Mouse (Mus musculus): ENCODE data around the gene Ntng2.

The Ntng2 gene

GRCm38 (mm10) chr2:29237623-29238022 is 15.2 kb downstream of the Ntng2 start:
- DNase-seq (ENCODE audit: low spot score) = peak; percentile 62

- DNase-seq (ENCODE audit: low spot score) = no peak
Observed at GRCm38 (mm10) chr2:29235811-29236210, 17.0 kb downstream of the Ntng2 start.

GRCm38 (mm10) chr2:29235026-29235425 is 17.8 kb downstream of the Ntng2 start:
- DNase-seq (ENCODE audit: low spot score) = no peak

- DNase-seq (ENCODE audit: low spot score) = no peak
Observed at GRCm38 (mm10) chr2:29234002-29234401, 18.8 kb downstream of the Ntng2 start.

DNA sequence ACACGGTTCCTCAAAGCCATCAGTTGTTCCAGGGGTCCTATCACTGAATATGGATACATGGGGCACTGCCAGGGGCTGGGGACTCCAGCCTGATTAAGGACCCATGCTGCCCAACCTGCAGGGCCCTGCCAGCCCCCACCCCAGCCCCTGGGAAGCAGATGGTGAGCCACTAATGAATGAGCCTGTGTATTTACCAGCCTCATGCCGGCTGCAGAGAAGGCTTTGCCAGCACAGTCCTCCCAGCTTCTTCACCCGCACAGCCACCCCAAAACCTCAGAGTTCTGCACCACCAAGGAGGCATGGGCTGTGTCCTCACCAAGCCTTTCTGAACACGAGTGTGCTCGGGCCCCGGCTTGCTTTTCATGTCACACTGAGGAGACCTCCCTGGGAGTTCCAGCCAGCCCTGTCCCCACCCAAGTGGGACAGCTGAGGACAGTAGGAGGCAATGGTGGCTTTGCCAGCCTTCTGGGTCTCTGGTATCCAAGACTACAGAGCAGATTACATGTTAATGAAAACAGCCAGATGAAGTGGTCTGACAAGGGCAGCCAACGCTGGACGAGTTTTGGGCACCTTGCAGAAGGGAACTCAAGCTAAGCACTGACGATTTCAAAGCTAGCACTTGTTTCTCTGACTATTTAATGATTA is 22.5 kb downstream of the Ntng2 start:
- DNase-seq (ENCODE audit: low spot score) = no peak

DNA sequence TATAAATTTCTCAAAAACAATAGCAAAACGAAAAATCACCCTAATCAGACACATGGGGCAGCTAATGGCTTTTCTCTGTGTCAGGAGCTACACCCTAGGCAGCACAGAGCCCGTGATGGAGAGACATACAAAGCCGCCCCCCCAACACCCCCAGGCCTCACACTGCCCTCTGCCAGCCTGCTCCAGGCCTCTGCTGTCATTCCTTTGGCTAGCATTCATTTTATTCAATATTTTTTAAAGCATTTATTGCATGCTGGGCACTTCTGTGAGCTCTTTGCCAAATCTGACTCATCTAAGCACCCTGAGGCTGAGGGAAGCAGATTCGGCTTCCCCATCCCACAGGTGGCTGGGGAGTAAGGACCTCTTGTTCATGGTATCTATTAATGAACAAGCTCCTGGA is 26.1 kb downstream of the Ntng2 start:
- DNase-seq (ENCODE audit: low spot score) = no peak

GRCm38 (mm10) chr2:29223591-29224262 is 29.1 kb downstream of the Ntng2 start:
- DNase-seq (ENCODE audit: low spot score) = no peak

GRCm38 (mm10) chr2:29222302-29222701 is 30.5 kb downstream of the Ntng2 start:
- no peak for DNase-seq (ENCODE audit: low spot score)

DNA sequence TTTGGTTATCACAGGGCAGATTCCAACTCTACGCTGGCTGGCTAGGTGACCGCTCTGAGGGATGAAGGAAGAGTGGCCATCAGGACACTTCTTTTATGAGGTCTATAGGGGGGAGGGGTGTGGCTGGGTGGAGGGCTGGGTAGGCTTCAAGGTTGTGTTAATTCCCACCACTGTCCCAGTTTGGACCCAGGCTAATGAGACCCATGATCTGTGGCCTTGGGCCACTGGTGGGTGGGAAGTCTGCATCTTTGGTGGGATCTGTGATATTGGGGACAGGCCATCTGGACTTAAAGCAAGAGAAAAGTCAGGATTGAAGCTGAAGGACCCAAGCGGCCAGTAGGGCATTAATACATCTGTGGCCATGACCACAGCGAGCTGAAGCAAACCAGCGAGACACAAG is 34.0 kb downstream of the Ntng2 start:
- no peak for DNase-seq (ENCODE audit: low spot score)

DNA sequence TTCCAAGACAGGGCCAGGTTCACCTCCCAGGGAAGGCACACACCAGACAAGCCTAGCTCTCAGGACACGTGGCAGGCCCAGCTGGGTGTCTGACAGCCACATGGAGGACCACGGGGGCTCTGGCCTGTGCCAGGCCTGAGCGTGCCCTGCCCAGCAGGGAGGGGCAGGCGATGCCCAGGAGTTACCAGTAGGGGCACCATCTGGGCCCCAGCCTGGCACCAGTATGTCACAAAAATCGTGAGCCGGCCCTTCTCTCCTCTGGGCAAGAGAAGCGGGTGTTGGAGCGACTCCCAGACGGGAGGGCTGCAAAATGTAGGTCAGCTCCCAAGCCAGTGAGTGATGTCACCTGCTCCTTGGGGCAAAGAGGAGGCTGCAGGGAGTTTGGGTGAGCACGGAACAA is 34.9 kb downstream of the Ntng2 start:
- peak; percentile 38 for DNase-seq (ENCODE audit: low spot score)

- DNase-seq (ENCODE audit: low spot score) = no peak
Observed at GRCm38 (mm10) chr2:29217042-29217441, 35.8 kb downstream of the Ntng2 start.

DNA sequence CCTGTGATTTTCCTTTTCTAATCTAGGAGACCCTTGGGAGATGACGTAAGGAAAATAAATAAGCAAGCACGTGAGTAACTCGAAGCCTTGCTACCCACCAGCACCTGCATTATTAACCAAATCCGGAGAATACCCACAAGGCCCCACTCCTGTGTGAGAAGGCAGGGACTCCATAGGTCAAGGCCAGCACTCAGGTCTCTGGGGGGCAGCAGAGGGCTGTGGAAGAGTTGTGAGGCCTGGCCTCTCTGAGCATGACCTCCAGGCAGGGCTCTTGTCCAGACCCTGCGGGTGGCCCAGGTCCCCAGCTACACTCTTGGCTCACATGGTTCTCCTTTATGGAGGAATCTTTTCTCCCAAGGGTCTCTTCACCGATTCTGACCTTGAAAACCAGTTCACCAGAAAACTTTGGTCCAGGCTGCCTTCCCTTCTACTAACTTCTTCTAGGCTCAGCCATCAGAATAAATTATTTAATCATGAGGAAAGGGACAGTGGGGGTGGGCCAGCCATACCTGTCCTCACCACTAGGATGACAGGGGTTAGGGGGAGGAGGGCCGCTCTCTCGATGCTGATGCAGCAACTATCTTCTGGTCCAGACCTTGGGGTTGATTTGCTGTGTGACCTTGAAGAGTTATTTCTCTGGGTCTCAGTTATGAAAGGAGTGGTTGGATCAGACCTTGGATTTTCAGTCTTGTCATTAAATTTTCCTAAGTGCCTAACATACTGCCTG is 36.4 kb downstream of the Ntng2 start:
- DNase-seq (ENCODE audit: low spot score) = peak; percentile 36

- DNase-seq (ENCODE audit: low spot score) = no peak
Observed at GRCm38 (mm10) chr2:29206156-29206555, 46.6 kb downstream of the Ntng2 start.

DNA sequence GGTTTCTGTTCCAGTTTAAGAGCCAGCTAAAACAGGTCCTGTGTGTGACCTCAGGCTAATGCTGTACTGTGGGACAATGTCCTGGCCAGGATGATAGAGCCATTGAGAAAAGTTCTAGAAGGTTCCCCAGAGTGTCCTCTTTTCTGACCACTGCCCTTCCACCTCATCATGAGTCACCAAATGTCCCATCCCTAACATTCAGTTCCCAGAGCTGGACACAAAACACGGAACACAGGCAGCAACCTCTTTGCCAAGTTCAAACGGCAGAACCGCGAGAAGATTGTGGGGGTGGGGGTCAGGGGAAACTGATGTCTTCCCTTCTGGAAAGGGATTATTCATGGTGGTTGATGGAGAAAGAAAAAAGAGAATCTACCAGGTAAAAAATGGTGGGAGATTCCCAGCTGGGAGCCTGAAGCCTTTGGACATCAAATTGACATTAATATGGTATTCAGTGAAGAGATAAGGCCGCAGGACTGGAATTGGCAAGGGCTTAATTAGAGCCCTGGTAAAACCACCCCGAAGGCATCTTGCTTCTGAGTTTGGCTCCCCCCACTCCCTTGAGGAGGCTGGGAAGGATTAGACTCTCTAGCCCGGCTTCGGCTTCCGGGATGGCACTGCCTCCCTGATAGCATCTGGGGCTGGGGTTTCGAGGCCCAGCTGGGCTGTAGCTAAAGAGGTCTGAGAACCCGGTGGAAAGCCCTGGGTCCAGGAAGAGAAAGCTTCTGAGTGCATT is 51.4 kb downstream of the Ntng2 start:
- no peak for DNase-seq (ENCODE audit: low spot score)

DNA sequence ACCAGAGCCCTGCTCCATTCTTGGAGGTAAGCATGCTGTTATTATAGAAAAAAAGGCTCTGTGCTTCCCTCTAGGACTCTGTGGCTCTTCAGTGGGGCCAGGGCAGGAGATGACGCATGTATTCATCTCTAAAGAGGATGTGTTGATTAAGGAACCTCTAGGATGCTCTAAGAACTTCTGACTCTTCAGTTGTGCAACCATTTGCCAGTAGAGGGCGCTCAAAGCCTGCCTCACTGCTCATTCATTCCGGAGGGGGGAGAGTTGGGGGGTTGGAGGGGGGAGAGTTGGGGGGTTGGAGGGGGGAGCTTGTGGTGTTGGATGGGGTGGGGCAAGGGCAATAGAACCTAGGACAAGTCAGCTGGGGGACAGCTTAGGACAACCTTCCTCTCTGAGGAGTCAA is 52.9 kb downstream of the Ntng2 start:
- DNase-seq (ENCODE audit: low spot score) = no peak

GRCm38 (mm10) chr2:29198446-29198845 is 54.4 kb downstream of the Ntng2 start:
- DNase-seq (ENCODE audit: low spot score) = no peak

DNA sequence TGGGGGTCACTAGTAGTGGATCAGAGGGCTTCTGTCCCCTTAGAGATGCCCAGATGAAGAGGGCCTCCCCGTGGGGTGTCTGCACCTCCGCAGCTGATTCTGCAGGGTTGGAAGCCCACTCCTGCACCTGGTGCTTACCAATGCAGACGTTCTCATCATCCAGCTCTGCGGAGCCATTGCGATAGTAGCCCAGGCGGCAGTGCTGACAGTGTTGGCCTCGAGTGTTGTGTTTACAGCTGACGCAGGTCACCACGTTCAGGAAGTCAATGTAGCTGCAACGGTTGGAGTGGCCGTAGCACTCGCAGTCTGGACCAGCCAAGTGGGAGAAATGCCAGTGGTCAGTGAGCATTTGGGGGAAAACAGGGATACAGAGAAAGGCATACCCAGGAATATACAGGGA is 56.0 kb downstream of the Ntng2 start:
- no peak for DNase-seq (ENCODE audit: low spot score)

DNA sequence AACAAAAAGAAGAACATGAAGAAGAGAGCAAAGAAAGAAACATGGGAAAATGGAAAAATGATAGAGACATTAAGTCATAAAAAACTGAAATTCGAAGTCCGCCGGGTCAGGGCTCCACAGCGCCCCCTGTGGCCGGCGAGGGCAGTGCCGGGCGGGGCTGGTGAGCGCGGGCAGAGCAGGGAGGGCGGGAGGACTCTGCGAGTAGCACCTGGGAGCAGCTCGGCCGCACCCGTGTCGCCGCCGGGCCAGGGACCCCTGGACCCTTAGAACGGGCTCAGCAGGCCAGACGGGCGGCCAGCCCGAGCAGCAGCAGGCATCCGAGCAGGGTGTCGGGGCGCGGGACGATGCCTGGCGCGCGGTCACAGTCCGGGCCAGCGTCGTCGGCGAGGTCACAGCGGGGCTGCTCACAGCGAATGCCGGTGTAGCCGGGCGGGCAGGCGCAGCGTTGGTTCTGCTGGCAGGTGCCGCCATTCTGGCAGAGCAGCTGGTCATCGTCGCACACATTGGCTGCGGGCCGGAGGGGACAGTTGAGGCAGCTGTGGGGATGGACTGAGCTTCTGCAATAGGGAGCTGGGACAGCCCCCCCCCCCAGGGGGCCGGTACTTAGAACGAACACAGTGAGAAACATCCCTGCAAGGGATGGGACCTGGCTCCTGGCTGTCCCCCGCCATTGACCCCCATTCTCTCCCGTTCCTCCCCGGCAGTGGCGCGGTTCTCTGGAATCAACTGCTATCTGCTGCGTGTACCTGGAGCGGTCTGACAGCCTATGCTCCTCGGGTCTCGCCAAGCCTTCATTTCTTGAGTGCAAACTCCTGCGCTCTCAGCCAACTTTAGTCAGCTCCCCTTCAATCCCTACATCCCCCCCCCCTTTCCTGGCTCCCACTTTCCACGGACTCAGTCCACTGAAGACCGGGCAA is 58.0 kb downstream of the Ntng2 start:
- DNase-seq (ENCODE audit: low spot score) = peak; percentile 80

GRCm38 (mm10) chr2:29193819-29194546 is 58.8 kb downstream of the Ntng2 start:
- no peak for DNase-seq (ENCODE audit: low spot score)

DNA sequence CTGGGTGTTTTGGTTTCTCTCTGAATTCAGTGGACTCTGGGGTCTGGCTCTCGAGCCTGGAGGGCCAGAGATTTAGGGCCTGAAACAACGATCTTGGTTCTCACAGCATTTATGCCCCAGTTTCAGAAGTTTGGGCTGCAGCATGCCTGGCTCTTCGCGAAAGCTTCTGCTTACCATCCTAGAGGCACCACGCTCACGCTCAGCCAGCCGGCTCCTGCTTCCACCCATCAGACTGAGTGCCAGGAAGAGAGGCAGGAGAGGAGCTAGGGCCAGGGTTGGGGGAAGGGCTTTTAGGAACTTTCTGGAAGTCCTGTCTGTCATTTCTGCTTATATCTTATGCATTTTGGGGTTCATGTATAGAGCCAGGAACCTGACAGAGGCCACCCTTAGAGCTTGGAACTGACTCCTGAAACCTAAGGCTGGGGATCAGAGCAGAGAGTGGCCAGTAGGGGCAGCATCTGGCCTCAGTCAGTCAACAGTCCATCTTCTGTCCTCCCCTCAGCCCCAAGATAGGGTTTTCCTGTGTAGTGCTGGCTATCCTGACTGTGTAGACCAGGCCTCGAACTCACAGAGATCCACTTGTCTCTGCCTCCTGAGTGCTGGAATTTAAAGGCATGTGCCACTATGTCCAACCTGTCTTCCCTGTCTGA is 60.1 kb downstream of the Ntng2 start:
- DNase-seq (ENCODE audit: low spot score) = no peak
